Mouse (Mus musculus): Measurements from ENCODE around the gene Asb18.

The Asb18 gene

GRCm38 (mm10) chr1:89969714-89970110 lies 44.8 kb downstream of the Asb18 start:
- DNase-seq (ENCODE audit: low spot score), result no peak

DNA sequence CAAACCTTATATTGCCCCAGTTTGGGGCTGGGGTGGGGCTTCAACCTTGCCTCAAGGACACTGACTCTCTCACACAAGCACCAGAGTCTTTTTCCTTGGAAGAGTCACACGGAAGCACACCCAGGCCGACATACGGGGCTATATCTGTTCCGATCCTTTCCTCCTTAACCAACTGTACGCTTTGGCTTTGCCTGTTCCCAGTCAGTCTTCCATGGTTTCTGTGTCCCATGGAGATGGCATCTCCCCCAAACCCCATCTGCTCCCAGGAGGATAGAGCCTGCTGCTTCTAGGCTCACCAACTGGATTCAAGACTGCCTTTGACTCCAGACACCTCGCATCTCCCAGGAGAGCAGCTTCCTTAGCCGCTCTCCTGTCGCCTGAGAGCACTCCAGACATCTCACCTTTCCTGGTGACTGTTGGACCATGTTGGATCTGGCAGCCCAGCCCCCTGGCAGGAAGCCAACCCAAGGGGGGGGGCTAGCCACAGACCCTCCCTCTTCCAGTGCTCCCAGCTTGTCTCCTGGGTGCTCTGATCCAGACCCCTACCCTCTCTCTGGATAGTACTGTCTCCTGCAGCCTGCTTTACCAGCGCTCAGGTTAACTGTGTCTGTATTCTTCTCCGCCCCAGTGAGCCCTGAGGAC lies 45.3 kb downstream of the Asb18 start:
- no peak for DNase-seq (ENCODE audit: low spot score)

DNA sequence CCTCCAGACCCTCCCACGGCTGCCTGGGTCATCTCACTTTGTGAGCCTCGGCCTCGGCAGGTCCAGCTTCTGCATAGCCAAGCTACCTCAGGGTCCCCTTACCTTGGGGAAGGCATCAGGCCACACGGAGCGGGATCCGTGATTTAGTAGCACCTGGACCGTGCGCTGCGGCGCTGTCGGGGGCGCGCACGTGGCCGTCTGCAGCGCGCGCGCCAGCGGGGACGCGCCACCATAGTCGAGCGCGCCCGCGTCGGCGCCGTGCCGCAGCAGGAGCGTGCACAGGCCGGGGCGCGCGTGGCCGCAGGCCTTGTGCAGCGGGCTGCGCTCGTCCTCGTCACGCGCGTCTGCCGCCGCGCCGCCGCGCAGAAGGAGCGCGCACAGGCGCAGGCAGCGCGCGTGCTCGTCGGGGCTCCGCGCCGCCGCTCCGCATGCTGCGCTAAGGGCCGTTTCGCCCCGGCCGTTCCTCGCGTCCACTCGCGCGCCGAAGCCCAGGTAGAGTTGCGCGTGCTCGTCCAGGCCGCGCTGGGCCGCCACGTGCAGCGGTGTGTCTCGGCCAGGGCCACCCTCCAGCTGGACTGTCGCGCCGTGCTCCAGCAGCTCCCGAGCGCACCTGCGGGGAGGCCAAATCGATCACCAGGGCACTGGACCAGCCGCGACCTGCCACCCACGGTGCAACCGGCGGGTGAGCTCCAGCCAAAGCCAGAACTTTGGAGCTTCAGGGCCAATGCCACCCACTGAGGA lies 46.2 kb downstream of the Asb18 start:
- DNase-seq (ENCODE audit: low spot score), result no peak

DNA sequence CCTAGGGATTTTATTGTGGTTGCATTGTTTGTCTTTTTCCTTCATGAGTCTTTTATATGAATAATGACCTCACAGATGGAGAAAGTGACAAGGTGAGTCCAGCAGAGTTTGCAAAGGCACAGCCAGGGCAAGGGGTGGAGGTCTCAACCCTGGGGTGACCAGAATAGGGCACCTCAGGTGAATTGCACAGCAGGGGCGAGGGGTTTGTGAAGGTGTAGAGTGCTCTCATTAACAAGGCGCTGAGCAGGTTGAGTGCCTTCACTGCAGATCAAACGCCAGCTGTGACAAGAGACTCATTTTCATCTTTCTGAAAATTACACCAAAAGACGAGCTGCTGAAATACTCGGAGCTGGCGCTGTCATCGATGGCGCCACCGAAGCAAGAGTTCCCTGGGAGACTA lies 46.9 kb downstream of the Asb18 start:
- DNase-seq (ENCODE audit: low spot score), result no peak

DNA sequence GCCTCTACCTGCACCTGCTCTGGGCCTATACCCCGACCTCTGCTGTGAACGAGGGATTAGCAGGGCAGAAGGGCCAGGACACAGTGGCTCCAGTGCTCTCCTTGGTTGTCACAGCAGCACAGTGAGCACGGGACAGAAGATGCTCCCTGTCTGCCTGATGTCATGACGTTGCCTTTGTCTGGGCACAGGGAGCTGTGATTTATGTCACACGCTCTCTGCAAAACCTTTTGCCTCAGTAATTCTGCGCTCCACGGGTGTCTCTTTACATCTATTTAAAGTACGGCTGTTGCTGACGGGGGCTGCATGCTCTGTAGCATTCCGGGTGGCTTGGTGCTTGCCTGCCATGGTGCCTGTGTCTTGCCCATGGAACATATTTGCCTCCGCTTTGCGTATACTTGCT lies 50.0 kb downstream of the Asb18 start:
- DNase-seq (ENCODE audit: low spot score), result no peak

GRCm38 (mm10) chr1:89963296-89963695 lies 51.2 kb downstream of the Asb18 start:
- DNase-seq (ENCODE audit: low spot score), result no peak

DNA sequence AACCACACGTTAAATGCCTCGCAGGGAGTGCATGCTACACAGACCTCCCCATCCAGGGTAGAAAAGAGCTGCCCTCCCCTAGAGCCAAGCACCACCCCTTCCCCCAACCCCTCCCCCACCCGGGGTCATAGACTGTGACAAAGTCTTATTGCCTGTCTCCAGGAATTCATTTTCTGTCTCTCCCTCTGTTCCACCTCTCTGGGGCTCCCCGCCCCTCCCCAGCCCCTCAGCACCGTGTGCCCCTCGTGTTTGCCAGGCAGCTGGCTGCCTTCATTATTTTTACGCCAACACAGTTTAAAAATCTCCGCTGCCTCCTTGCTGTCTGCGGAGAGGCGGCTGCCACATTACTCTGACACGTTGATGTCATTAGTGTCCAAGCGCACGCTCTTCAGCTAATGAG lies 52.4 kb downstream of the Asb18 start:
- DNase-seq (ENCODE audit: low spot score), result no peak

GRCm38 (mm10) chr1:89959393-89959792 lies 55.1 kb downstream of the Asb18 start:
- DNase-seq (ENCODE audit: low spot score), result no peak

DNA sequence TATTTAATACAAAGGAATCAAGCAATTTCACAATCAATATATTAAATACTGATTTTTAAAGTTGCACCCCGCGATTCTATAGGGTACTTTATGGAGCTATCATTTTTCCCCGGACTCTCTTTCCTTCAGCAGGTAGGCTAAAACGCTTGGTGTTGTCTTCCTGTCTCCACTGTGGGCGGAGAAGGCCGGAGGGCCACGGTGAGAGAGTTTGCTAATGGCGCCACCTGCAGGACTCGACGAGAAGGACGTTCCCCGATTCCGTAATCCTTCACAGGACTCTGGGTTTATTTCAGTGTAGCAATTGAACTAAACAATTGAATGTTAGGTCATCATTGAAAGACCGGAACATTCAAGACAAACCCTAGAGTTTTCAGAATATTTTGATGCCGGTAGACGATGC lies 71.3 kb downstream of the Asb18 start:
- peak; percentile 83 for DNase-seq (ENCODE audit: low spot score)

GRCm38 (mm10) chr1:89942395-89942976 lies 72.0 kb downstream of the Asb18 start:
- no peak for DNase-seq (ENCODE audit: low spot score)

DNA sequence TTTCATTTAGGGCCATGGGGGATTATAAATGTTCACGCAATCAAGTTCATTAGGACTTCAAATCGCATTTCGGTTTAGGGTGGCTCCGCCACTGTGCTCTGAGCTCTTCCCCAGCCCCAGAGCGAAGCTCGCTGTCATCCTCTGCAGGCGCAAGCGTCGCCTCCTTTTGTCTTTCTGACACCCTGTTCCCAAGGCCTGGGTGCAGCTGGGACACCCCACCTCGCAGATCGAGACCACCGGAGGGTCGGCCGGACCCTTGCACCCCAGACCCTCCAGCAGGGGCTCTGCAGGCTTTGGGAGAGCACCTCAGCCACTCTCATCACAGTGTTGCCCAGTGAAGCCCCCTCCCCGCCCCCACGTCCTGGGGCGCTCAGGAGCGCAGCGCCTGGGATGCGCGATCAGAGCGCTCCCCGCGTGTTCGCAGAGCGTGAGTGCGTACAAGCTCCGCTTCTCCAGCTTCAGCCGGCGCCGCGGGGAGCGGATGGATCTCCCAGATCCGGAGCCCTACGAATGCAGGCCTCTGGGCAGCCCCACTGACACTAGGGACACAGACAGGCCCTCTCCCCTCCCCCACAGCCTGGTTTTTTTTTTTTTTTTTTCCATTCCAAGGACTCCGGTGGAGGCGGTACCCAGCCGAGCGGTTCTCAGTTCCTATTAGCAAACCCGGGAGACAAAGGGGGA lies 72.6 kb downstream of the Asb18 start:
- no peak for DNase-seq (ENCODE audit: low spot score)

GRCm38 (mm10) chr1:89940961-89941524 lies 73.4 kb downstream of the Asb18 start:
- no peak for DNase-seq (ENCODE audit: low spot score)

DNA sequence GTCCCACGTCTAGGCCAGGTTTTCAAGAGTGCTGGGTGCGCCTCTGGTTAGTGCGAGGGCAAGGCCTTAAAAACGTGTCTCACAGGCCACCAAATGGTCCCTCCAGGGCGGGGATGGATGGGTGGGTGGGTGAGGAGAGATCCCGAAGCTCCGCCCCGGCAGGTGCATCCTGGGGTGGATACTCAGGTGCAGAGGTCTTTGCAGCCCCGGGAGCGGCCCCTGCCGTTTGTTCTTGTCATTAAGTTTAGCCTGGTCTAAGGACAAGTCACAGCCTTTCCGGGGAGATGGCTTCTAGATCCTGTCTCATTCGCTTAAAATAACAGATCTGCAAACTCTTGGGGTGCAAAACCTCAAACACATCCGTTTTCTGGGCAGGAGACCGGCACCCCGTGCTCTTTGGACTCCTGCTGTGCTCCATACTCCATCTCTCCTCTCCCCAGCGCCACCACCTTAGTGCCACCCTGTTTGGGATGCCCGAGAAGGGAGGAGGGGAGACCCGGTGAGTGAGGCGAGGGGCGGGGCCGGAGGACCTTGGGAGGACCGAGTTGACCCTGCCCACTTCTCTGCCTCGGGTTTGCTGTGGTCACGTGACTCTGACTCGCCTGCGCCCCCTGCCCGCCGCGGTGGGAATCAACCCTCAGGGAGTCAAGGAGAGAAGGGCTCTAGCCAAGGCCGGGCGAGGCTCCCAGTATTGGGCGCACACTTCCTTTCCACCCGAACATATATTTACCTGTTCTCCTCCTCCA lies 74.3 kb downstream of the Asb18 start:
- DNase-seq (ENCODE audit: low spot score), result peak; percentile 8

DNA sequence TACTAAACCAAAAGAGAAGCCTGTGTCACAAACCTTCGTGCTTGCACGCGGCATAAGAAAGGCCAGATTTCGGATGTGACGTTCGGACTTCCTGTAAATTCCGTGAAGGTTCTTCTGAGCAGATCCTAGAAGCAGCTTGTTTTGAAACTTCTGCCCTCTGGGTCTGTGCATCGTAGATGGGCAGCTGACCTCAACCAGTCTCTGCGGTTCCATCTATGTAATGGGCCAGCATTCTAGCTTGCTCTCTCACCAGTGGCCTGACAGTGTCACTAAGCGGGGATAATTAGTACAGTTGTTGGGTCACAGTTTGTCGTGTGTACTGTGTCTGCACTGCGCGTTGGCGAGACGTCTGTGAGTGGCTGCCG lies 74.9 kb downstream of the Asb18 start:
- DNase-seq (ENCODE audit: low spot score), result no peak

GRCm38 (mm10) chr1:89938884-89939595 lies 75.4 kb downstream of the Asb18 start:
- DNase-seq (ENCODE audit: low spot score), result no peak

- no peak for DNase-seq (ENCODE audit: low spot score)
These were observed 78.7 kb downstream of the Asb18 start for GRCm38 (mm10) chr1:89935493-89936348.

DNA sequence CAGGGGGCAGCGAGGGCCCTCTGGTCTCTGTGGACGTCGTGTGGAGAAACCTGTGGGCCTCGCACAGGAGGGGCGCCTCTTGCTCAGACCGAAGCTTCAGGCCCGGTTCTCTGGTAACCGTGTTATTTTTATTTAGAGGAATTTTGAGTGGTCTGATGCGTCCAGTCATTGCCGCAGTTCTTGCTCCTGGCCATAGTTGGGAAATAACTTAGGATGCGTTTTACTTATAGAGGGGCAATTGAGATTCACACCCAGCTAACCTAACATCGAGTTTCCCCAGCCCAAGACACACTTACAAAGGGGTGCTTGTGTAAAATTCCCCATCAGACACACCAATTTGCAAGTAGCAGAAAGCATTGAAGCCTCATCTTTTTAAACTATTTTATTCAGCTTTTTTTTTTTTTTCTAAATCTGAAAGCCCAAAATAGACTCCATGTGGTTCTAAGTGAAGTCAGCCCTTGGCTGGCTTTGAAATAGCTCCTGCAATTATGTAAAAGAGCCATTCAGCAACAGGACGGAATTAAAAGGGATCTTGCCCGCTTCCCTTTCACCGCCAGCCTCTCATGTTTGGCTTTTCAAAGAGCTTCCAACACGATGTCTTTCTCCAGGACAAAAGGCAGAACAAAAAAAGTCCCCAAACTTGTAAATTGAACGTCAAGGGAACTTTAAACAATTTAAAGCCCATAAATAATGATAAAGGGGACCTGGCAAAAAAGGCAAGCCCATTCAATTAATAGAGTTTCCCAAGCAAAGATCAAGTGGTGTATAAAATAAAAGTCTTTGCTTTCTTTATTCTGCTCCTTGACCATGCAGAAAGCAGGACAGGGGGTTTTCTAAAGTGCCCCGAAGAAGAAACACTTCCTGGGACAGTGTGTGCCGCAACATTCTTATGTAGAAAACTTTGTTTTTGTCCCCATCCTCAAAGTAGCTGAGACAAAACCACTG lies 79.9 kb downstream of the Asb18 start:
- DNase-seq (ENCODE audit: low spot score), result no peak

GRCm38 (mm10) chr1:89933786-89934185 lies 80.7 kb downstream of the Asb18 start:
- no peak for DNase-seq (ENCODE audit: low spot score)

DNA sequence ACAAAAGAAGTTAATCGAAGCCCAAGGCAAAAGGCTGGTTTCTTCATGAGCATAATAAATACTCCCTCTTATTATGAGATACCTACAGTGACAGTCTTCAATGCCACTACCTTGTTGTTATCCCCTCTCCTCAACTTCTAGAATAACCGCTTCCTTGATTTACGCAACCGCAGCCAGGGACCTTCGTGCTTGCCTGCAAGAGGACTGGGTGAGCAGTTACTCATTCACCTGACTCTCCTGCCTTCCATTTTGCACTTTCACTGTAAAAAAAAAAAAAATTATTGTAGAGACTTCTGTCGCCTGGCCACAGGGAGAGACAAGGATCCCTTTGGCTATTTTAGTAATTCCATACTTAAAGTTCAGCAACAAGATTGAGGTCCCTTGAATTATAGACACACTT lies 81.4 kb downstream of the Asb18 start:
- no peak for DNase-seq (ENCODE audit: low spot score)

All from adipocyte (in vitro differentiated cells).